Mouse (Mus musculus) brain, embryonic 14.5 days (tissue): ENCODE measurements at regions not wholly inside any gene's neighbourhood (a gene's known extent, or its start where the extent isn't known, plus 50 kb on each side); places are given as distances from the start of the nearest gene placed in this dataset.

Experiments
- DNase-seq: peaks from one replicate; pipeline ENCODE4 v3.0.0-alpha.2; 2011; ENCODE audit warnings: low read depth
- CTCF ChIP-seq: fragments of 200-500 bp; IDR thresholded peaks from 2 replicates; pipeline ENCODE4 v1.5.1; 2012; ENCODE audit warnings: inconsistent platforms, mild to moderate bottlenecking, moderate library complexity, borderline replicate concordance; ENCODE audit not compliant: insufficient read depth, insufficient read length; ENCODE audit errors: extremely low read depth
- POLR2A ChIP-seq: fragments of 200-500 bp; IDR thresholded peaks from 2 replicates; pipeline ENCODE4 v1.6.1; 2012; ENCODE audit warnings: mild to moderate bottlenecking, inconsistent platforms, borderline replicate concordance; ENCODE audit not compliant: poor library complexity, insufficient read depth, insufficient read length, severe bottlenecking; ENCODE audit errors: extremely low read depth

DNA sequence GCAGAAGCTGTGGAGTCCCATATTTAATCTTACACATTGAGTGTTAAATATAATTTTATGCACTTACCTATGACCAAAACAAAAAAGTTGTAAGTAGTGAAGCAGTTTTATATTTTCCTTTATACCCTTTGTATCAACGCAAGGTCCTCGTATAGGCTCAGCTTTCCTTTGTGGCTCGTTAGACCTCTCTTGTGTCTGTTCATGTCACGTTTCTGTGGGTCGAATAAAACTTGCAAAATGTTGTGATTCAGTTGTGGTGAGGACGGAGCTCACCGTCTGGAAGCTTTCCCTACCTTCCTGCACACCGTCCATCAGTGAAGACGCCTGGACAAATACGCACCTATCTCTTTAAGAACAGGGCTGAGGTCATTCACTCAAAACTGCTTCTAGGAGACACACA is 64.9 kb upstream of the Cpsf6 start:
- TF ChIP-seq CTCF, result no peak
- no peak for TF ChIP-seq POLR2A
- DNase-seq, result no peak

DNA sequence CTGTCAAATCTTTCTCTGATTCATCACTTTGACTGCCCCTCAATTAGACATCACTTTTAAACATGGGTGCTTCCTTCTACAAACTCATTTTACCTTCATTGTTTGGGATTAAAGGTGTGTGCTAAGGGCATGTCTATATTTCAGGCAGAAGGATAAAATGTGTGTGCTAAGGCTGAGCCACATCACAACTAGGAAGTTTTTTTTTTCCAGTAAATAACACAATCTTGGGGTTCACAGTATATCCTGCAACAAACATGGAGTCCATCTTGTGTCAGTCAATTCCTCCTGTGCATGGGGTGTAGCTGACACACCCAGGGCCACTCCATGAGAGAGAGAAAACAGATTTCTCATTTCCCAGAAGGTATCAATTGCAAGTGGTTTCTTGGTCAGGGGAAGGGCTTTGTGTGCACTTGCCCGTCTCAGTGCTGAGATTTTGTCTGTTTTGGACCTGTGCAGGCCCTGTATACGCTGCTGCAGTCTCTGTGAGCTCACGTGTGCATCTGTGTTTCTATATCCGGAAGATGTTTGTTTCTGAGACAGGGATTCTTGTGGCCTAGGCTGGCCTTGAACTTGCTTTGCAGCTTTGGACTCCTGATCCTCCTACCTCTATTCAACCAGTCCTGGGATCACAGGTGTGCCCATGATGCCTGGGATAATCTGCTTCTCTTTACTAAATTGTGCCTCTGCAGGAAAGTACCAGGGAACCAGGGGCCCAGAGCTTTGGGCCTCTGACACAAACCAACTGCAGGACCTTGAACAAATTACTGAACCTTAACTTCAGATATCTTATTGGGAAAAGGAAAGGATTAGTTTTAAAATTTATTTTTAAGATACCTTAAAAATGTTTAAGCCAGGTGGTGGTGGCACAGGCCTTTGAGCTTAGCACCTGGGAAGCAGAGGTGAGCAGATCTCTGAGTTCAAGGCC is 63.9 kb upstream of the Cpsf6 start:
- TF ChIP-seq CTCF (no peak), POLR2A (no peak)
- DNase-seq, result no peak

DNA sequence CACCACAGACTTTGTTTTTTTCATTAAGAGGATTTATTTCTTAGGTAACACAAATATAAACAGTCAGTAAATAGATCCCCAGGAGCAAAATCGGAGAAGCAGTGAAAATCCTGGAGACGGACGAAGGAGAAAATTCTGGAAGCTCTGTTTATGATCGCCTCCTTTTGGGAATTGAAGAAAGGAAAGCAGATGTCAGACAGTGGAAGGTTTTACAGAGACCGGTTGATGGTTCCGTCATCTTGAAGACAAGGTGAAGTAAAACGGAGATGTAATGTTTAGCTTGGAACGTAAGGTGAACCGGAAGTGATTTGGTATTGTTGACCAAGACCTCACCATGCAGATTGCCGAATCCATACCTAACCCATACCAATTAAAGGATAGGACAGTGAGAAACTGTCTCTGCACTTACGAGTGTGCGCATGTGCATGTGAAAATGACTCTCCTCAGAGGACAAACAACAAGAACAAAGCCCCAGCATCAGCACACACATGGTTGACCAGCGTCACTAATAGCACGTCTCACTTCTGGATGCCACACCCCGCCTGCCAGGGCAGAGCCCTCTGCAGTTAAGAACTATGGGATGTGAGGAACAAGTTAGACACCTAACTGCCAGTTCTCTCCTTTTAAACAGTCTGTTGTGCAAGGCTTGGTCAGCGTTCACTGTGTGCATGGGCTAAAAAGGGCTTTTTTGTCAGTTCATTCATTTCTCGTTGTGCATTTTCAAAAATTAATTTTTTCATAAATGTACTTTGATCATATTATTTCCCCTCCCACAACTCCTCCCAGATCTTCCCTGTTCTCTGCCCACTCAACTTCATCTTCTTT is 62.4 kb upstream of the Cpsf6 start:
- TF ChIP-seq POLR2A (no peak), CTCF (no peak)
- DNase-seq, result no peak

DNA sequence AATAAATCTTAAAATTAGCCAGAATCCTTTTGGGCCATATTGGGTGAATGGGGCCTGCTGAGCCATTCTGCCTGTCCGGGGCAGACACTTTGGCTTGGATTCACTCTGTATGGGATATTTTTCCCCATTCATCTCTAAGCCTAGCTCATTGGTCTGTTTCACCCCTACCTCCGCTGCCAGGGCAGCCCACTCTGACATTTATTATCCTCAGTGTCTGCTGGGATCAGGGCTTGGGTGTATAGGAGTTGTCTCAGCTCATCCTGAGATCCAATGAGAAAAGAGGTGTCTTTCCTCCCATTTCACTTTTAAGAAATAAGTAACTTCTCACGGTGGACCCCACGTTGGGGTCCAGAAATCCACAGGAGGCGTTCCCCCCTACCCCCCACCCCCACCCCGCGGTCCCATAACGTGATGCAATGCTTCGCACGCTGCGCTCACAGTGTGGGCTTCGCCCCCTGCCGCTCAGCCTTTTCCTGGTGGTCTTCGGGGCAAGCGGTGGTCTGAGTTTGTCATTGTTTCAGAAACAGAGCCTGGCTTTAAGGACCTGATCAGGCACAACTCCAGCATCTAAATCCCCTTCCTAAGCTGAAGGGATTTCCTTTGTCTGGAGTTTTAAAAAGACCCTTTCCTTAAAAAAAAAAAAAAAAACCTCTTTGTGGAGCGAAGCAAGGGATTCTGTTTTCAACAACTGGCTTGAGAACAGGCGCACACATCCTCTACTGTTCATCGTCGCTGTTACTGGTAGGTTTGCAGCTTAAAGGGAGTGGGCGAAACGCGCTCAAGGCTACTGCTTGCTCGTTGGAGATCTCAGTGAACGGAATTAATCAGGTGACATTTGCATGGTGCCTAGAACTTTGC is 61.5 kb upstream of the Cpsf6 start:
- peak; percentile 83 for DNase-seq
- TF ChIP-seq CTCF (no peak), POLR2A (no peak)

DNA sequence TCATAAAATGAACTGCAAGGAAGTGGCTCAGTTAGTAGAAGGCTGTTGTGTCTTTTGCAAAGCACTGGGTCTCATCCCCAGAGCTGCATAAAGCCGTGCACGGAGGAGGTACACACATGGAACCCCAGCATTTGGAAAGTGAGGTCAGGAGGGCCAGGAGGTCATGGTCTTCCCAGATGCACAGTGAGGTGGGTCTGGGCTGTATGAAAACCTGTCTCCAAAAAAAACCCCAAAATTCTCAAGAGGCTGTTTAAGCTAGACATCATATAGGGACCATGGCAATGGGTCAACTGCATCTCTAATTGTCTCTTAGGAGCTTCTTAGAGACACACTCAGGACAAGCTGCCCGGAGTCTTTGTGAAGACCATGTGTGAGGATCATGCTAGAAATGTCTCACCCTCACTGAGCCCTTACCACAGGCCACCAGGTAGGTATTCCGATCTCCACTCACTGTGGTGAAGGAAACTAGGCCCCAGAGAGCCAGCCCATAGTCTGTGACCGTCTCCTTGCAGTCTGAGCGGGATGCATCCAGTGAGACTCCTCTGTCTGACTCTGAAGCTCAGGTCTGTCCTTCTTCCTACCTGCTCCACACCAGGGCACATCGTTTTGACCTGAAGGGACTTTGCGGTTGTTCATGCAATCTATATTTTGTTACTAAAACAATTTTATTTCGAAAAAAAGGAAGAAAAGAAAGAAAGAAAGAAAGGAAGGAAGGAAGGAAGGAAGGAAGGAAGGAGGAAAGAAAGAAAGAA is 60.6 kb upstream of the Cpsf6 start:
- DNase-seq, result no peak

DNA sequence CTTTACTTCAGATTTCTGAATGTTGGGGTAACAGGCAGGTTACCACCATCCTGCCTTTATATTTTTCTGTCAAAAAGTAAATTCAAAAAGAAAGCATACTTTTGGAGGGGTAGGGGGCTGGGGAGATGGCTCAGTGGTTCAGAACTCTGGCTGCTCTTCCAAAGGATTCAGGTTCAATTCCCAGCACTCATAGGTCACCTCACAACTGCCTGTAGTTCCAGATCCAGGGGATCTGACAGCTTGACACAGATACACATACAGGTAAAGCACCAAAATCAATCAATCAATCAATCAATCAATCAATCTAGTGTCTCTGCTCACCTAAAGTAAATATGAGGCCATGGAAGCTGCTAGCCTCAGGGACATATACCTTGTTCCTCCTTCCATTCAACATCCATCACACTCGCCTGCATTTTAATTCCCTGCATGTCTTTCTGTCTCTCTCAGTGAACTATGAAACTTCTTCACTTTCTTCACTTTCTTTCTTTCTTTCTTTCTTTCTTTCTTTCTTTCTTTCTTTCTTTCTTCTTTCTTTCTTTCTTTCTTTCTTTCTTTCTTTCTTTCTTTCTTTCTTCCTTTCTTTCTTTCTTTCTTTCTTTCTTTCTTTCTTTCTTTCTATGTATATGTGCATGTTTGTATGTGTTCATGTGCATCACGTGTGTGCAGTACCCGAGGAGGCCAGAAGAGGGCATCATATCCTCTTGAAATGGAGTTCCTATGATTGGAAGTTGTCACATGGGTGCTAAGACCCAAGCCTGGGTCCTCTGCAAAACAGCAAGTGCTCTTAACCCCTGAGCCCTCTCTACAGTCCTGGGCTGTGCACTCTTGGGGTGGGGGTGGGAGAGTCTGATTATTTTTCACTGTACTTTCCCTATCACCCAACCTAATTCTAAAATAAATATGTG is 59.6 kb upstream of the Cpsf6 start:
- DNase-seq, result no peak

More for the DNA sequence above, 60.6 kb upstream of the Cpsf6 start:
- TF ChIP-seq CTCF (no peak), POLR2A (no peak)

DNA sequence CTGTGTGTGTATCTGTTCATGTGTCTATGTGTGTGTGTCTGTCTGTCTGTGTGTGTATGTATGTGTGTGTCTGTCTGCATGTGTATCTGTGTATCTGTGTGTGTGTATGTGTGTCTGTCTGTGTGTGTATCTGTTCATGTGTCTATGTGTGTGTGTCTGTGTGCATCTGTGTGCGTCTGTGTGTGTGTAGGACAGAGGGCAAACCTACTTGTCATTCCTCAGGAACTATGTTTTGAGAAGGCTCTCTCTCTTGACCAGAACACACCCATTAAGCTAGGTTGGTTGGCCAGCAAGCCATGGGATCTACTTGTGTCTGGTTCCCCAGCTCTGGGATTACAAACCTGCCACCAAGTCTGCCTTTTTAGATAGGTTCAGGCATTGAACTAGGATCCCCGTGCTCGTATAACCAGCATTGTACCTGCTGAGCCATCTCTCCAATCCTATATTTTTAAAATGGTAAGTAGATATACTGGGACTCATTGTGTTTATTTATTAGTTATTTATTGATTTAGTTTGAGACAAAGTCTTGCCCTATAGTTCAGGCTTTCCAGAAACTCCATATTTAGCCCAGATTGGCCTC is 58.9 kb upstream of the Cpsf6 start:
- DNase-seq, result no peak
- TF ChIP-seq CTCF (no peak), POLR2A (no peak)

More for the DNA sequence above, 59.6 kb upstream of the Cpsf6 start:
- TF ChIP-seq CTCF (peak; percentile 15; the same call in 1 of the 2 replicates), POLR2A (no peak)

DNA sequence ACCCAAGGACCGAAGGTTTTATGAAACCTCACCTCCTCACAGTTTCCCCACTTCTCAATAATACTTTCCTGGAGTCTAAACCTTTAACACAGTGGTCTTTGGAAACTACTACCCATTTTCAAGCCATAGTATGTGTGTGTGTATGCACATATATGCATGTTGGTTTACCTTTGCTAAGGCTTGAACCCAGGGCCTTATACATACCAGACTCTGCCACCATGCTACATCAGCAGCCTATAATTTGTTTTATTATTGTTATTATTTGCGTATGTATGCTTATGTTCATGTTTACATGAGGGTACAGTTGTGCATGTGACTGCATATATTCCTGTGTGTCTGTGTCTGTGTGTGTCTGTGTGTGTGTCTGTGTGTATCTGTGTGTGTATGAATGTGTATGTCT is 58.2 kb upstream of the Cpsf6 start:
- TF ChIP-seq CTCF (no peak), POLR2A (no peak)
- no peak for DNase-seq

DNA sequence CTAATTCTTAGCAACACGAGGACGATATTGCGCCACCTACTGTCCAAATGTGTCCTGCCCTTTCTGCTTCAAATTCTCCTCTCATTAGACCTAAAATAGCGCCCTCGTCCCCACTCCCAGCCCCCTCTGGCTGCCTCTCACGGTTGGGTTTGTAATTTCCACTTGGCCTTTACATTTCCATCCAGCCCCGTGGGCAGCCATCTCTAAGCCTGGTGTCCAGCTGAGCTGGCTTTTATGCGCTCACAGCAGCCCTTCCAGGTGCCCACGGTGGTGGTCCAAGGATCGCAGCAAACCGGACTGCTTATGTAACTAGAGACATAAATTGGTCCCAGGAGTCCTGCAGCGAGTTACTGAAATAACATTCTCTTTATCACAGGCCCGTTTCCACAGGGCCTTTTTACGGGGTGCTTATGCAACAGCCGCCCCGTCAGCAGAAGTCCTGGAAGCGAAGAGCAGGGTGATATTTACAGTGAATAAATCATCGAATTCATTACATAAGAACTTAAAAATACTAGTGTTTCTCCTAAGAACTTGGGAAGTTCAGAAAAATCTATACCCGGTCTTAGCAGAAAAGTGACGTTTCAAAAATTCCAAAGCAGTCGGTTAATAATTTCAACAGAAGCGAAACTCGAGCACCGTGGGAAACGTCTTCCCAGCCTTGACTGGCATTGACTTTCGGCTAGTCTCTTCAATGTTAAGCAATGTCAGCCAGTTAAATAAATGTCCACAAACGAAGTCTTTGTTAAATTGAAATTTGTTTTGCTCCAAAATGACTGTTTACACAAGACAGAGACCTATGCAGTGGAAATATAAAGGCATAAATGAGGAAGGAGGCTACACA is 57.3 kb upstream of the Cpsf6 start:
- TF ChIP-seq POLR2A (no peak), CTCF (peak; percentile 62; the same call in 1 of the 2 replicates)
- peak; percentile 65 for DNase-seq

DNA sequence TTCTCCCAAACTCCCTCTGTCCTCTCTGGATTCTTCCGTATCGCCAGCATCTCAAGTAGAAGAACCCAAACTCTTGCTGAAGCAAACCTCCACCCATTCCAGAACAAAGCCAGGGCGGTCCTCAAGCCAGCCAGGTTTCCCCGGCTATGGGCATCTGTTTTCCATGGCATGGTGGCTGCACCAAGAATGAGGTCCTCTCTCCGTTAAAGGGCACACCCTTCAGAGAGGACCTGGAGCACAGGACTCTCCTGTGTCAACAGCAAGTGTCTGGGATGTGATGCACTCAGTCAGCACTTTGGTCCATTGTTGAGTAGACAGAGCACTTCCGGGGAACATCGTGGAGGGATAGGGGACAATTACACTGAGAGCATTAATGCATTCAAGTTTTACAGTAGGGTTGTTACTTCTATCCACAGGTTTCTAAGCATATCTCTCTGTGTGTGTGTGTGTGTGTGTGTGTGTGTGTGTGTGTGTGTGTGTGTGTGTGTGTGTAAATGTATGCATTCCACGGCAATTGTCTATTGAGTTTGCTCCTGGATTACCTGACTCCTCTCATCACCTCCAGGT is 56.6 kb upstream of the Cpsf6 start:
- DNase-seq, result no peak
- TF ChIP-seq POLR2A (no peak), CTCF (no peak)

DNA sequence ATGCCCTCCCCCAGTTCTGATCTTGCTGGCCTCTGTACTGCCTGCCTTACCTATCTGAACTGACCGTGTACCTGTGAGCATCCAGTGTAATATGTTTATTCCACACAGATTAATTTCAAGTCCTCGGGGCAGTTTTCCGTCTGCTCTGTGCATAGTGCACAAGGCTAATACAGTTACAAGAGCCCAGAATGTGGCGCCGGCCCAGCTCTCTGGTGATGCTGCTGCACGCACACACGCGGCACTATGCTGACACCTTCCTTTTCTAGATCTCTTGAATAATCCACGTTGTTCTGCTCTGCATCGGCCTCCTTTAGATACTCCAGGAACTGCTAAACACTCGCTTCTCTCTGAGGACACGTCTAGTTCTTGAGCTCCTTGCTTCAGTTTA is 55.9 kb upstream of the Cpsf6 start:
- TF ChIP-seq CTCF (no peak), POLR2A (no peak)
- no peak for DNase-seq
